Mouse (Mus musculus): Measurements from ENCODE around the gene Gpr183. TPM values are rescaled to one million over a fixed set of nuclear protein-coding genes. Genes with fewer than 3 reads are reported as not detected.
A peak's percentile ranks its signal among the peaks of the same experiment; 100 is the strongest.

Gpr183 gene
- total and polyA plus RNA-seq, 2 experiments from 2014 or later = 1.1 to 1.5 TPM

DNA sequence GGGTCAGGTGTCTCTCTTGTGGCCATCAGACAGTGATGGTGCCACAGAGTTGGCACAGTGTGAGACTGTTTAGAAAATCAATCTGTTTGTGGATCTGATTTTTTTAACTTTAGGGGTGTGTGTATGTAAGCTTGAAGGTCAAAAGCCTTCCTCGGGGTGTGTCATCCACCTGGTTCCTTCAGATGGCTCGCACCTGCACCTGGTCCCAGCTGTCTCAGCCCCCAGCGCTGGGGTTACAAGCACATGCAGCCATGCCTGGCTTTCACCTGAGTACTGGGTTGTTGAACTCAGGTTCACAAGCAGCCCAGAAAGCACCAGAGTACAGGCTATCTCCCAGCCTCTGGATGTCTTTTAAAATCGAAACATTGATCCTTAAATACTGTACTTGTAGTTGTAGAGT lies 28.6 kb upstream of the Gpr183 start:
- DNase-seq (ENCODE audit: low spot score) (no peak), ATAC-seq (ENCODE audit: insufficient read depth, low read depth) (no peak)
- WGBS = 86% methylated on average over 4 of the region's 4 CpGs
- H3K9ac ChIP-seq (replicated peaks; ENCODE audit: low read depth, low read length) = no peak overlapping the region
- H3K4me3 ChIP-seq (ENCODE audit: low read depth, low read length) = no peak overlapping the region
- TF ChIP-seq CTCF (IDR thresholded peaks at IDR 0.05; ENCODE audit: low read depth) (no peak), EP300 (IDR thresholded peaks at IDR 0.05; ENCODE audit: low read depth) (no peak)
- H3K4me2 ChIP-seq (ENCODE audit: low read depth, low read length) = no peak overlapping the region
- H3K27me3 ChIP-seq (ENCODE audit: control insufficient read depth, insufficient read depth, low read length) = no peaks in the 10 kb centered on the region
- no peak overlapping the region for H3K27ac ChIP-seq (ENCODE audit: low read depth)
- H3K4me1 ChIP-seq (ENCODE audit: control insufficient read depth, insufficient read depth) = peaks cover 3% of the 10 kb centered on the region; the same call in 1 of the 2 replicates
- no peaks in the 10 kb centered on the region for H3K9me3 ChIP-seq (replicated peaks; ENCODE audit: control insufficient read depth, low read length)
- peaks cover 19% of the 10 kb centered on the region for H3K36me3 ChIP-seq (replicated peaks; ENCODE audit: control insufficient read depth, insufficient read depth, low read length)

DNA sequence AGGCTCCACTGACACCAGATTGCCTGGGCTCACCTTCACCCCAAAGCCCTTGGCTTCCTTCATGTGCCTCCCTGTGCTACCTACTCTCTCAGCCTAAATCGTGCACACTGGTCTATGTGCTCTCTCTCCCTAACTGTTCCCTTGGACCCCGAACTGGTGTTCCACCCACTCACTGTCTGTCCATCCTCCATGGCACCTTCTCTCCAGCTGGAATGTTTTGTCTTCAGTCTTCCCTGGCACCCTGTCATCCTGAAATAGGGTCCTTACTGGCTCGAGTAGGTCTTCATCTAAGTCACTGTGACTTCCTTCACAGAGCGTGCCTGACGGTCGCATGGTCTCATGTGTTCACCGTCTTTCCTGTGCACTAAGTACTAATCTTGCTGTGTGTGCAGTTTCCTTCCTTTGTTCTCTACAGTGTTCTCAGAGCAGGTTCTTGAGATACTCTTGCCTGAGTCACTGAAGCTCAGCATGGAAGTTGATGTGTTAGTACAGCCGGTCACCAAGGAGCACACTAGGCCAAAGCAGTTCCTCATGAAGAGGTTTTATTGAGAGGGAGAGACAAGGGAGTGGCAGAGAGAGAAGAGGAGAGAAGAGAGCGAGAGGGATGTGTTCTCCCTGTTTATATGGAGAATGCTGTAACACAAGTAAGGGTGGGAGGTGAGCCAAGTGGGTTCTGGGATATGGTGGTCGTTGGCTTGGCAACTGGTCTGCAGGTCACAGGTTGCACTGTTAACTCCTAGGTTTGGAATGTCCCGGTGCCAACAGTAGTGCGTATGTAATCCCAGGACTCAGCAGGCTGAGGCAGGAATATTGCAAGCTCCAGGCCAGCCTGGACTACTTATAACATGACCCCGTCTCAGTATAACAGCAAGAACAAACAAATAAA lies 27.6 kb upstream of the Gpr183 start:
- peak; percentile 39; the same call in 1 of the 2 replicates for ATAC-seq (ENCODE audit: insufficient read depth, low read depth)
- Histone ChIP-seq H3K4me1 (ENCODE audit: control insufficient read depth, insufficient read depth) (peaks cover 3% of the 10 kb centered on the region; the same call in 1 of the 2 replicates), H3K9ac (replicated peaks; ENCODE audit: low read depth, low read length) (no peak overlapping the region), H3K27me3 (ENCODE audit: control insufficient read depth, insufficient read depth, low read length) (no peaks in the 10 kb centered on the region), H3K36me3 (replicated peaks; ENCODE audit: control insufficient read depth, insufficient read depth, low read length) (peaks cover 19% of the 10 kb centered on the region), H3K4me3 (ENCODE audit: low read depth, low read length) (no peak overlapping the region), H3K4me2 (ENCODE audit: low read depth, low read length) (no peak overlapping the region), H3K9me3 (replicated peaks; ENCODE audit: control insufficient read depth, low read length) (no peaks in the 10 kb centered on the region), H3K27ac (ENCODE audit: low read depth) (peak overlapping the region; percentile 63)
- no peak for TF ChIP-seq CTCF (IDR thresholded peaks at IDR 0.05; ENCODE audit: low read depth)
- 72% methylated on average over 13 of the region's 13 CpGs for WGBS
- peak; percentile 33 for DNase-seq (ENCODE audit: low spot score)

DNA sequence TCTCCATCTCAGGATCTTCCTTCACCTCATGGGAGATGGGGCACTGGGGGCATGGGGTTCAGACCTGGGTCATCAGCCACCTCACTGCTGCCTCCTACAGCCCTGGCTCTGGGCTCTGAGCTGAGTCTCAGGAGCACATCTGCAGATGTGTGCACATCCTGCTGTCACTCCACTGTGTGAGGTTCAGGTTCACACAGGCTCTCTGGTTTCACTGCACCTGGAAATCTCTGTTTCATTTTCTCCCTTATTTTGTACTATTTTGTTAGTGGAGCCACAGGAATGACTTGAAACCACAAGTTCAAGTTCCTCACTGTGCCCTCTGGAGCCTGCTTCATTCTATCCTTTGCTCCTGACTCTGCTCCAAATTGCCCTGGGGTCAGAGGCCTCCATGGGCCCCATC lies 26.9 kb upstream of the Gpr183 start:
- Histone ChIP-seq H3K4me1 (ENCODE audit: control insufficient read depth, insufficient read depth) (peaks cover 1% of the 10 kb centered on the region; the same call in 1 of the 2 replicates), H3K36me3 (replicated peaks; ENCODE audit: control insufficient read depth, insufficient read depth, low read length) (peaks cover 19% of the 10 kb centered on the region), H3K27ac (ENCODE audit: low read depth) (peak overlapping the region; percentile 63; the same call in 1 of the 2 replicates), H3K4me2 (ENCODE audit: low read depth, low read length) (no peak overlapping the region), H3K4me3 (ENCODE audit: low read depth, low read length) (no peak overlapping the region), H3K9me3 (replicated peaks; ENCODE audit: control insufficient read depth, low read length) (no peaks in the 10 kb centered on the region), H3K27me3 (ENCODE audit: control insufficient read depth, insufficient read depth, low read length) (no peaks in the 10 kb centered on the region), H3K9ac (replicated peaks; ENCODE audit: low read depth, low read length) (no peak overlapping the region)
- DNase-seq (ENCODE audit: low spot score) = no peak
- TF ChIP-seq EP300 (IDR thresholded peaks at IDR 0.05; ENCODE audit: low read depth) (no peak), CTCF (IDR thresholded peaks at IDR 0.05; ENCODE audit: low read depth) (no peak)
- no peak for ATAC-seq (ENCODE audit: insufficient read depth, low read depth)

- H3K9ac ChIP-seq (replicated peaks; ENCODE audit: low read depth, low read length) = no peak overlapping the region
- no peaks in the 10 kb centered on the region for H3K27me3 ChIP-seq (ENCODE audit: control insufficient read depth, insufficient read depth, low read length)
- H3K36me3 ChIP-seq (replicated peaks; ENCODE audit: control insufficient read depth, insufficient read depth, low read length) = peaks cover 19% of the 10 kb centered on the region
- ATAC-seq (ENCODE audit: insufficient read depth, low read depth) (no peak), DNase-seq (ENCODE audit: low spot score) (no peak)
- H3K4me1 ChIP-seq (ENCODE audit: control insufficient read depth, insufficient read depth) = no peaks in the 10 kb centered on the region
- 90% methylated on average over 6 of the region's 6 CpGs for WGBS
- no peak overlapping the region for H3K4me3 ChIP-seq (ENCODE audit: low read depth, low read length)
- no peak overlapping the region for H3K4me2 ChIP-seq (ENCODE audit: low read depth, low read length)
- TF ChIP-seq EP300 (IDR thresholded peaks at IDR 0.05; ENCODE audit: low read depth) = no peak
- no peak for TF ChIP-seq CTCF (IDR thresholded peaks at IDR 0.05; ENCODE audit: low read depth)
- H3K9me3 ChIP-seq (replicated peaks; ENCODE audit: control insufficient read depth, low read length) = no peaks in the 10 kb centered on the region
- H3K27ac ChIP-seq (ENCODE audit: low read depth) = no peak overlapping the region
These were observed 25.9 kb upstream of the Gpr183 start for GRCm38 (mm10) chr14:121990897-121991296.

DNA sequence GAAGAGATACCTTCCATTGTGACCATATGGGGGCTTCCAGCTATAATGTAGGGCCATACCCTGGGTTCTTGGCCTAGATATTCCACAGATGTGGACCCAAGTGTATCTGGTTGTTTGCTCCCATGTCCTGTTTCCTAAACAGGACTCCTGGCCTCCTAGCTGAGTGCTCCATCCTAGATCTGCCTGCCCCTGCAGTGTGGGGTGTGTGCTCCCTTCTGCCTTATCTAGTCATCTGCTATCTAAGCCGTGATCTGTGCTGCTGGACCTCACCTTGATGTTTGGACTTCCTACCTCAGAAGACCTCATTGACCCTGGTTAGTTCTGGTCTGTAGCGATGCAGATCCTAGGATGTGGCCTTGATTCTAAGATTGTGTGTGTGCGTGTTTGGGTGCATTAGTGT lies 24.9 kb upstream of the Gpr183 start:
- WGBS = 90% methylated on average over 3 of the region's 3 CpGs
- no peak overlapping the region for H3K9ac ChIP-seq (replicated peaks; ENCODE audit: low read depth, low read length)
- no peak for TF ChIP-seq CTCF (IDR thresholded peaks at IDR 0.05; ENCODE audit: low read depth)
- TF ChIP-seq EP300 (IDR thresholded peaks at IDR 0.05; ENCODE audit: low read depth) = no peak
- no peak overlapping the region for H3K27ac ChIP-seq (ENCODE audit: low read depth)
- DNase-seq (ENCODE audit: low spot score) (no peak), ATAC-seq (ENCODE audit: insufficient read depth, low read depth) (no peak)
- peaks cover 15% of the 10 kb centered on the region for H3K36me3 ChIP-seq (replicated peaks; ENCODE audit: control insufficient read depth, insufficient read depth, low read length)
- H3K4me2 ChIP-seq (ENCODE audit: low read depth, low read length) = no peak overlapping the region
- no peak overlapping the region for H3K4me3 ChIP-seq (ENCODE audit: low read depth, low read length)
- H3K9me3 ChIP-seq (replicated peaks; ENCODE audit: control insufficient read depth, low read length) = no peaks in the 10 kb centered on the region
- no peaks in the 10 kb centered on the region for H3K4me1 ChIP-seq (ENCODE audit: control insufficient read depth, insufficient read depth)
- no peaks in the 10 kb centered on the region for H3K27me3 ChIP-seq (ENCODE audit: control insufficient read depth, insufficient read depth, low read length)
